In the genomic region with DNA sequence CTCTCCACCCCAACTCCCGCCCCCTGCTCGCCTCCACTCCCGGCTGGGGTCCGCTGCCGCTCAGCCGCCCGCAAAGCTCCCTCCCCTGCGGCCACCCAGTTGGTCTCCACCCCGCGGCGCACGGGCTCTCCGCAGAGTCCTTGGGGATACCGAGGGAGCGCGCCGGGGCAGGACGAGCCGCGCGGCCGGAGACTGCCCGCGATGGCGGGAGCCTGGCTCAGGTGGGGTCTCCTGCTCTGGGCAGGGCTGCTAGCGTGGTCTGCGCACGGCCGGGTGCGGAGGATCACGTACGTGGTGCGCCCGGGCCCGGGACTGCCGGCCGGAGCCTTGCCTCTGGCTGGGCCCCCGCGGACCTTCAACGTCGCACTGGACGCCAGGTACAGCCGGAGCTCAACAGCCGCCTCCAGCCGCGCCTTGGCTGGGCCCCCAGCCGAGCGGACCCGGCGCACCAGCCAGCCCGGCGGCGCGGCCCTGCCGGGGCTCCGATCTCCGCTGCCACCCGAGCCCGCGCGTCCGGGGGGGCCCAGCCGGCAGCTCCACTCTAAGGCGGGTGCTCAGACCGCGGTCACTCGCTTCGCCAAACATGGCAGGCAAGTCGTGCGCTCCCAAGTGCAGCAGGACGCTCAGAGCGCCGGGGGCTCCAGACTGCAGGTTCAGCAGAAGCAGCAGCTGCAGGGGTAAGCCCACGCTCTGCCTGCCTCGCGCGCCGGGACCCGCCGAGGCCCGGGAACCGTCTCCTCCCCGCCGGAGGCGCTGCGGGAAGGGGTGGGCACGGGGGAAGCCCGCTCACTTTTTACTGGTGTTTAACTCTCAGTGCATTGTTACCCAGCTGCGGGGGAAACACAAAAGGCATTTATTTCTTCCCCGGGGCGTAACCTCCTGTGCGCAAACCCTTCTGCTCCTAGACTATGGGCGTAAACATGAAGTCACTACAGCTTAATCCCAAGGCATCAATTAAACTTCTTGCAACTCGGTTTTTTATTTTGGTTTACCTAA, we compare ENCODE assay signal across 8 mouse cellular contexts. TPM values are rescaled to one million over a fixed set of nuclear protein-coding genes. Genes with fewer than 3 reads are reported as not detected.
DNase-seq lines count a peak whose midpoint lies in the region; ATAC-seq lines count a peak whose summit lies in the region.

No protein-coding gene starts in this region.

- peaks cover 17% of the 10 kb centered on the region for H3K4me1 ChIP-seq in embryonic facial prominence, embryonic 15.5 days
- H3K4me1 ChIP-seq in heart, embryonic 16.5 days (ENCODE audit: control insufficient read depth, insufficient read depth, low read length) = peaks cover 7% of the 10 kb centered on the region

- no peaks in the 10 kb centered on the region for H3K9me3 ChIP-seq in embryonic facial prominence, embryonic 15.5 days (replicated peaks)
- H3K9me3 ChIP-seq in heart, embryonic 16.5 days (replicated peaks; ENCODE audit: control insufficient read depth, low read length) = no peaks in the 10 kb centered on the region

- H3K27me3 ChIP-seq in embryonic facial prominence, embryonic 15.5 days = no peaks in the 10 kb centered on the region
- H3K27me3 ChIP-seq in heart, embryonic 16.5 days (ENCODE audit: control insufficient read depth, insufficient read depth, low read length) = no peaks in the 10 kb centered on the region

- WGBS in embryonic facial prominence, embryonic 15.5 days = under 1% methylated on average over 92 of the region's 94 CpGs
- WGBS in heart, embryonic 16.5 days = under 1% methylated on average over 84 of the region's 94 CpGs

- H3K4me2 ChIP-seq in embryonic facial prominence, embryonic 15.5 days (replicated peaks) = peak overlapping the region; percentile 92
- peak overlapping the region; percentile 90 for H3K4me2 ChIP-seq in heart, embryonic 16.5 days (ENCODE audit: low read depth, low read length)

- peak; percentile 52 for DNase-seq in urinary bladder, adult 2 months (ENCODE audit: low spot score)
- DNase-seq in urinary bladder, postnatal 10 days (ENCODE audit: low spot score) = no peak
- DNase-seq in kidney, postnatal 4 days = peak; percentile 72 to 81
- peak; percentile 40 for DNase-seq in lung, postnatal 14 days
- DNase-seq in retina, postnatal 1 day = peak; percentile 77
- DNase-seq in natural killer cell, adult 2 months (ENCODE audit: low spot score in 2 of 2) = no peak

- ATAC-seq in embryonic facial prominence, embryonic 15.5 days (ENCODE audit: insufficient number of reproducible peaks, low FRiP score, low TSS enrichment, low read depth) = peak; percentile 69
- peak; percentile 73 for ATAC-seq in heart, embryonic 16.5 days (replicated peaks; ENCODE audit: extremely low read depth, insufficient read depth, low FRiP score)

- H3K9ac ChIP-seq in embryonic facial prominence, embryonic 15.5 days = peak overlapping the region; percentile 85
- peak overlapping the region; percentile 97 for H3K9ac ChIP-seq in heart, embryonic 16.5 days (ENCODE audit: low read length)

- peak overlapping the region; percentile 90 for H3K4me3 ChIP-seq in embryonic facial prominence, embryonic 15.5 days (replicated peaks)
- peak overlapping the region; percentile 94 for H3K4me3 ChIP-seq in heart, embryonic 16.5 days (ENCODE audit: low read length)

- H3K27ac ChIP-seq in embryonic facial prominence, embryonic 15.5 days (replicated peaks) = peak overlapping the region; percentile 94
- H3K27ac ChIP-seq in heart, embryonic 16.5 days (ENCODE audit: low read length) = peak overlapping the region; percentile 94

- H3K36me3 ChIP-seq in embryonic facial prominence, embryonic 15.5 days = 0 out of 2 replicates have a peak, but pooled peaks cover 5% of the 10 kb centered on the region
- H3K36me3 ChIP-seq in heart, embryonic 16.5 days (ENCODE audit: control insufficient read depth, insufficient read depth) = no peaks in the 10 kb centered on the region

RNA-seq across cellular contexts. Expression of gene Ltbp1, which starts 0.6 kb away (rescaled TPM):
- 26.4 and 44.6 TPM in 2 replicates for polyA plus RNA-seq in urinary bladder, adult 2 months (2012; rRNA removed)
- 48.0 and 55.5 TPM in 2 replicates for polyA plus RNA-seq in embryonic facial prominence, embryonic 15.5 days (2015; fragmentation: Nextera tagmentation; extraction: Ambion mirVana)
- 15.6 and 19.7 TPM in 2 replicates for polyA plus RNA-seq in heart, embryonic 16.5 days (2015; fragmentation: Nextera tagmentation; extraction: Ambion mirVana)

Comparison
In these comparisons a context has a peak if more than half of its experiments do, and no peak if none do; other contexts are left out.
1. DNase-seq: peak in urinary bladder, adult 2 months (single experiment), kidney, postnatal 4 days (2 of 2), lung, postnatal 14 days (single experiment) and retina, postnatal 1 day (single experiment); none in urinary bladder, postnatal 10 days (single experiment) and natural killer cell, adult 2 months (0 of 2).